Mouse (Mus musculus): Measurements from ENCODE around the gene Osbpl6. TPM values are rescaled to one million over a fixed set of nuclear protein-coding genes. Genes with fewer than 3 reads are reported as not detected.

Osbpl6 gene
- polyA plus RNA-seq, 1 experiment from 2014 or later, result 5.9 TPM

DNA sequence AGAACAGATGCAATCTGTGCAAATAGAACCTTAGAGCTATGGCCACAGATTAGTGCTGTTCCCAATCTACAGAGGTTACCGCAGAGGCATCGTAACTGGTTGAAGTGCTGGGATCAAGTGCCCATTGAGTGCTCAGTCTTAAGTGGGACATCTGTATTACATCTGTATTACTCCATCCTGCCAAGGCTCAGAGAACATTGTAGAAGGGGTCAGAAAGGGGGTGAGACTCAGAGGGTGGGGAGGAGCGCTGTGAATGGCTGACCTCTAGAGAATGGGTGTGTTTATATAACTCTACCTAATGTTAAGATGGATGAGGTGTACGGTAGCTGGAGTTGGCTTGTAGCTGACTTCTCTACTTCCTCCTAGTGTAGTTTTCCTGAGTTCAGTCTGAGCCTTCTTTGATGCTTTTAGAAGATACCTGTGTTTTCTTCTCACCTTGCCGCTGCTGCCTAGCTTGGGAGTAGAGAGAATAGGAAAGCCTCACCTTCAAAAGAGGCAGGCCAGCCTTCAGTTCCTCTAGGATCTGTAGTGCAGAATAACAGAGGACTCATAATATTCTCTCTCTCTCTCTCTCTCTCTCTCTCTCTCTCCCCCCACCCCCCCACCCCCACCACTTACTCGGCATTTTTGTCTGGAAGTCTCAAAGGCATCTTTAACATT lies 62.9 kb downstream of the Osbpl6 start:
- H3K27me3 ChIP-seq (ENCODE audit: control insufficient read depth, insufficient read depth, low read length), result no peaks in the 10 kb centered on the region
- no peak overlapping the region for H3K9ac ChIP-seq (ENCODE audit: low read depth, low read length)
- H3K36me3 ChIP-seq (ENCODE audit: control insufficient read depth, insufficient read depth, low read length), result no peaks in the 10 kb centered on the region
- 74% methylated on average over 6 of the region's 6 CpGs for WGBS (ENCODE audit: insufficient replicate concordance)
- H3K4me1 ChIP-seq (ENCODE audit: control insufficient read depth, insufficient read depth, low read length), result no peaks in the 10 kb centered on the region
- no peaks in the 10 kb centered on the region; the same call in 1 of the 2 replicates for H3K9me3 ChIP-seq (replicated peaks; ENCODE audit: control insufficient read depth, low read length)
- no peak overlapping the region for H3K4me2 ChIP-seq
- H3K27ac ChIP-seq (ENCODE audit: low read depth, low read length), result no peak overlapping the region
- no peak overlapping the region for H3K4me3 ChIP-seq (ENCODE audit: low read depth, low read length)
- ATAC-seq (replicated peaks; ENCODE audit: insufficient number of reproducible peaks, low FRiP score, low TSS enrichment), result no peak

DNA sequence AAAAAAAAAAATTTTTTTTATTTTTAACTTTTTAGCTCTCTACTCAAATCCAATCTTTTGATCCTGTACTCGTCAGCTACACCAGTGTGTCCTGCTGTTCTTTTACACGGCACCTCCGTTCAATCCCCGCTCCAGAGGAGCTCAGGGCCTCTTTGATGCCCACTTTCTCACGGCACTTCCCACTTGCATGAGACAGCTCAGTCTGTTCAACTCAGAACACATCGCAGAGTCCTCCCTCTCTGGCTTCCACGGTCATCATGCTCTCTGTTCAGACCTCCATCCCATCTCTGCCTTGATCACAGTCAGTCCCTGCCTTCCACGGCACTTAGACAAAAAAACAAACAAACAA lies 63.4 kb downstream of the Osbpl6 start:
- Histone ChIP-seq H3K4me3 (ENCODE audit: low read depth, low read length) (no peak overlapping the region), H3K4me2 (no peak overlapping the region), H3K9me3 (replicated peaks; ENCODE audit: control insufficient read depth, low read length) (no peaks in the 10 kb centered on the region; the same call in 1 of the 2 replicates), H3K4me1 (ENCODE audit: control insufficient read depth, insufficient read depth, low read length) (no peaks in the 10 kb centered on the region), H3K27ac (ENCODE audit: low read depth, low read length) (no peak overlapping the region), H3K27me3 (ENCODE audit: control insufficient read depth, insufficient read depth, low read length) (no peaks in the 10 kb centered on the region), H3K36me3 (ENCODE audit: control insufficient read depth, insufficient read depth, low read length) (no peaks in the 10 kb centered on the region), H3K9ac (ENCODE audit: low read depth, low read length) (no peak overlapping the region)
- WGBS (ENCODE audit: insufficient replicate concordance), result 67% methylated on average over 8 of the region's 8 CpGs
- ATAC-seq (replicated peaks; ENCODE audit: insufficient number of reproducible peaks, low FRiP score, low TSS enrichment), result no peak

DNA sequence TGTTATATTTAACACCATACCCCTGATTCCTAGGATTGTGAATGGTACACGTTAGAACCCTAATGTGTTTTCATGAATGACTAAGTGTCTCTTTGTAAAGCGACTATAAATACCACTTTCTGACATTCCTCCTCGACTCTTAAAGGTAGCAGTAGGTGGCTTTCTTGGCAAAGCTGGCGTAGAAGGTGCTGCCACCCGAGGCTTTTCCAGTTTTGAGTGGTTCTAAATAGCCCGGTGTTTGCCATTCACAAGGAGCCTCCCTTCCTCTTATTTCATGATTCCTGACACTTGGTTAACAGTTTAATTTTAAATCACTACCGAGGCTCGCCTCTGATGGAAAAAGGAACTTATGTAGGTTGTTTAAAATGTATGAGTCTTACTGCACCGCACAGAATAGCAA lies 64.1 kb downstream of the Osbpl6 start:
- Histone ChIP-seq H3K4me3 (ENCODE audit: low read depth, low read length) (no peak overlapping the region), H3K27ac (ENCODE audit: low read depth, low read length) (no peak overlapping the region), H3K4me1 (ENCODE audit: control insufficient read depth, insufficient read depth, low read length) (no peaks in the 10 kb centered on the region), H3K27me3 (ENCODE audit: control insufficient read depth, insufficient read depth, low read length) (no peaks in the 10 kb centered on the region), H3K36me3 (ENCODE audit: control insufficient read depth, insufficient read depth, low read length) (no peaks in the 10 kb centered on the region), H3K9ac (ENCODE audit: low read depth, low read length) (no peak overlapping the region), H3K4me2 (no peak overlapping the region), H3K9me3 (replicated peaks; ENCODE audit: control insufficient read depth, low read length) (no peaks in the 10 kb centered on the region; the same call in 1 of the 2 replicates)
- WGBS (ENCODE audit: insufficient replicate concordance), result 74% methylated on average over 9 of the region's 9 CpGs
- no peak for ATAC-seq (replicated peaks; ENCODE audit: insufficient number of reproducible peaks, low FRiP score, low TSS enrichment)

DNA sequence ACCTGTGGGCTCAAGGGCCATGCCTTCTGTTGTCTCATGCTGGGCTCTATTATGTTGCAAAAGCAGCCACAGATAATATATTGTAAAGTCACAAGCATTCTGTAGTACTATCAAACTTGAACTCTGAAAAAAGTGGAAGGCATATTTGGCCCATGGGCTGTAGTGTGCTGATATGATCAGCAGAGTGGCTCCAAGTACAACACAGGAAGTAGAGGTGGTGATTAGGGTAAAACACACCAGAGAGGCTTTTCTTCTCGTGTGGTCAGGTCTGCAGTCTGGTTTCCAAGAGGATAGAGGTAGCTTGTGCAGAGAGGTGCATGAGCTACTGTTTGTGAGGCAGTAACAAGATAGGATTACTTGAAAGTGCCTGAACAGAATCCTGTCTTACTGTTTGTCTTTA lies 69.5 kb downstream of the Osbpl6 start:
- H3K4me1 ChIP-seq (ENCODE audit: control insufficient read depth, insufficient read depth, low read length), result no peaks in the 10 kb centered on the region
- H3K4me2 ChIP-seq, result no peak overlapping the region
- H3K36me3 ChIP-seq (ENCODE audit: control insufficient read depth, insufficient read depth, low read length), result no peaks in the 10 kb centered on the region
- H3K27me3 ChIP-seq (ENCODE audit: control insufficient read depth, insufficient read depth, low read length), result no peaks in the 10 kb centered on the region
- ATAC-seq (replicated peaks; ENCODE audit: insufficient number of reproducible peaks, low FRiP score, low TSS enrichment), result no peak
- H3K4me3 ChIP-seq (ENCODE audit: low read depth, low read length), result no peak overlapping the region
- H3K27ac ChIP-seq (ENCODE audit: low read depth, low read length), result no peak overlapping the region
- no peak overlapping the region for H3K9ac ChIP-seq (ENCODE audit: low read depth, low read length)
- WGBS (ENCODE audit: insufficient replicate concordance), result 21% methylated on average over 1 of the region's 1 CpGs
- no peaks in the 10 kb centered on the region; the same call in 1 of the 2 replicates for H3K9me3 ChIP-seq (replicated peaks; ENCODE audit: control insufficient read depth, low read length)

DNA sequence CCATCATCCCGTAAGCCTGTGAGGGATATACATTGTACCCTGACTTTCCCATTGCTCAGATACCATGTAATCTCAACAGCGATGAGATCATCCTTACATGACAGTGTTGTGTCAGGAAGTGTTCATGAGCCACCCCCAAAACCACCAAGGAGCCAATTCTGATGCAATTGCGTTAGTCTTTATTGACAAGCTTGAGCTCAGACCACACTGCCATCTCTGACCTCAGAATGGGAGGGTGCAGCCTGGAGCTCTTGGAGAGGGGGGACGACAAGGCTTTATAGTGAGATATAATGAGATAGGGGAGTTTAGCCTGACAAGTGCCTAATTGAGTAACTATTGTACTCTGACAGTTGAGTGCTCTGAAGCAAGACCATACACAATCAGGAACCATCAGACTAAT lies 82.5 kb downstream of the Osbpl6 start:
- ATAC-seq (replicated peaks; ENCODE audit: insufficient number of reproducible peaks, low FRiP score, low TSS enrichment), result no peak
- H3K4me3 ChIP-seq (ENCODE audit: low read depth, low read length), result no peak overlapping the region
- 85% methylated on average over 4 of the region's 4 CpGs for WGBS (ENCODE audit: insufficient replicate concordance)

GRCm38 (mm10) chr2:76490198-76490597 lies 83.9 kb downstream of the Osbpl6 start:
- Histone ChIP-seq H3K4me3 (ENCODE audit: low read depth, low read length) (no peak overlapping the region), H3K36me3 (ENCODE audit: control insufficient read depth, insufficient read depth, low read length) (no peaks in the 10 kb centered on the region), H3K4me1 (ENCODE audit: control insufficient read depth, insufficient read depth, low read length) (no peaks in the 10 kb centered on the region), H3K27me3 (ENCODE audit: control insufficient read depth, insufficient read depth, low read length) (no peaks in the 10 kb centered on the region), H3K9ac (ENCODE audit: low read depth, low read length) (no peak overlapping the region), H3K4me2 (no peak overlapping the region), H3K27ac (ENCODE audit: low read depth, low read length) (no peak overlapping the region), H3K9me3 (replicated peaks; ENCODE audit: control insufficient read depth, low read length) (no peaks in the 10 kb centered on the region)
- whole genome bisulfite sequencing (ENCODE audit: insufficient replicate concordance), result 80% methylated on average over 8 of the region's 8 CpGs
- ATAC-seq (replicated peaks; ENCODE audit: insufficient number of reproducible peaks, low FRiP score, low TSS enrichment), result no peak

More for the DNA sequence above, 82.5 kb downstream of the Osbpl6 start:
- Histone ChIP-seq H3K36me3 (ENCODE audit: control insufficient read depth, insufficient read depth, low read length) (no peaks in the 10 kb centered on the region), H3K9me3 (replicated peaks; ENCODE audit: control insufficient read depth, low read length) (no peaks in the 10 kb centered on the region), H3K9ac (ENCODE audit: low read depth, low read length) (no peak overlapping the region), H3K27me3 (ENCODE audit: control insufficient read depth, insufficient read depth, low read length) (no peaks in the 10 kb centered on the region), H3K4me2 (no peak overlapping the region), H3K27ac (ENCODE audit: low read depth, low read length) (no peak overlapping the region), H3K4me1 (ENCODE audit: control insufficient read depth, insufficient read depth, low read length) (no peaks in the 10 kb centered on the region)

DNA sequence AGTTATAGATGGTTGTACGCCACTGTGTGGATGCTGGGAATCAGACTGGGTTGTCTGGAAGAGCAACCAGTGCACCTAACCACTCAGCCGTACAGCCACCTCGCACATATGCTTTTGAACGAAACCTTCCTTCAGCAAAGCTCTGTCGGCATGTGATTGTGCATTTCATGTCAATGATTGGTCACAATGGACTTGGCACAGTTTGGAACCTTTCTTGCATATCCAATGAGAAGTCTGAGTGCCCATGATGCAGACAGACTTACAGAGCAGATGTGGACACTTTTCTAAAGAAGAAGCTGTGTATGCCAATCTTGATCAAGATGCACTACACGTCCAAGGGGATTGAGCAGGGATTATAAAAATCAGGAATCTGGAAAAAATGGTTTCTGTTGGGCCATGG lies 85.1 kb downstream of the Osbpl6 start:
- H3K36me3 ChIP-seq (ENCODE audit: control insufficient read depth, insufficient read depth, low read length), result no peaks in the 10 kb centered on the region
- H3K27ac ChIP-seq (ENCODE audit: low read depth, low read length), result no peak overlapping the region
- H3K4me3 ChIP-seq (ENCODE audit: low read depth, low read length), result no peak overlapping the region
- WGBS (ENCODE audit: insufficient replicate concordance), result 82% methylated on average over 6 of the region's 6 CpGs
- ATAC-seq (replicated peaks; ENCODE audit: insufficient number of reproducible peaks, low FRiP score, low TSS enrichment), result no peak
- H3K9ac ChIP-seq (ENCODE audit: low read depth, low read length), result no peak overlapping the region
- H3K4me1 ChIP-seq (ENCODE audit: control insufficient read depth, insufficient read depth, low read length), result no peaks in the 10 kb centered on the region
- H3K9me3 ChIP-seq (replicated peaks; ENCODE audit: control insufficient read depth, low read length), result no peaks in the 10 kb centered on the region
- no peaks in the 10 kb centered on the region for H3K27me3 ChIP-seq (ENCODE audit: control insufficient read depth, insufficient read depth, low read length)
- H3K4me2 ChIP-seq, result no peak overlapping the region

- H3K9me3 ChIP-seq (replicated peaks; ENCODE audit: control insufficient read depth, low read length), result no peaks in the 10 kb centered on the region
- H3K27me3 ChIP-seq (ENCODE audit: control insufficient read depth, insufficient read depth, low read length), result no peaks in the 10 kb centered on the region
- no peaks in the 10 kb centered on the region for H3K4me1 ChIP-seq (ENCODE audit: control insufficient read depth, insufficient read depth, low read length)
- H3K27ac ChIP-seq (ENCODE audit: low read depth, low read length), result no peak overlapping the region
- no peak for ATAC-seq (replicated peaks; ENCODE audit: insufficient number of reproducible peaks, low FRiP score, low TSS enrichment)
- no peak overlapping the region for H3K4me3 ChIP-seq (ENCODE audit: low read depth, low read length)
- 59% methylated on average over 7 of the region's 7 CpGs for WGBS (ENCODE audit: insufficient replicate concordance)
- no peak overlapping the region for H3K4me2 ChIP-seq
- H3K9ac ChIP-seq (ENCODE audit: low read depth, low read length), result no peak overlapping the region; the same call in 1 of the 2 replicates
- no peaks in the 10 kb centered on the region for H3K36me3 ChIP-seq (ENCODE audit: control insufficient read depth, insufficient read depth, low read length)
These were observed 85.9 kb downstream of the Osbpl6 start for GRCm38 (mm10) chr2:76492224-76492623.

GRCm38 (mm10) chr2:76496006-76496748 lies 89.9 kb downstream of the Osbpl6 start:
- no peaks in the 10 kb centered on the region for H3K4me1 ChIP-seq (ENCODE audit: control insufficient read depth, insufficient read depth, low read length)
- 85% methylated on average over 11 of the region's 11 CpGs for WGBS (ENCODE audit: insufficient replicate concordance)
- H3K9me3 ChIP-seq (replicated peaks; ENCODE audit: control insufficient read depth, low read length), result no peaks in the 10 kb centered on the region
- no peaks in the 10 kb centered on the region for H3K27me3 ChIP-seq (ENCODE audit: control insufficient read depth, insufficient read depth, low read length)
- no peak overlapping the region for H3K4me3 ChIP-seq (ENCODE audit: low read depth, low read length)
- no peak overlapping the region for H3K9ac ChIP-seq (ENCODE audit: low read depth, low read length)
- H3K27ac ChIP-seq (ENCODE audit: low read depth, low read length), result no peak overlapping the region
- ATAC-seq (replicated peaks; ENCODE audit: insufficient number of reproducible peaks, low FRiP score, low TSS enrichment), result no peak
- no peaks in the 10 kb centered on the region for H3K36me3 ChIP-seq (ENCODE audit: control insufficient read depth, insufficient read depth, low read length)
- H3K4me2 ChIP-seq, result no peak overlapping the region
